ENCODE assay signal across 11 mouse cellular contexts in genomic region chr2:22810851-22811250, GRCm38 (mm10). TPM values are rescaled to one million over a fixed set of nuclear protein-coding genes. Genes with fewer than 3 reads are reported as not detected.
DNase-seq lines count a peak whose midpoint lies in the region; ATAC-seq and TF ChIP-seq lines count a peak whose summit lies in the region.
"Had no signal": no experiment of that assay in that cellular context is flagged by ENCODE, and none has a peak within 500 bp of the region (broad histone marks: within the 10 kb centered on the region; RNA-seq: fewer than 3 reads in every experiment).

No protein-coding gene starts in this region.

- intact Hi-C loops in heart, postnatal 25 days (cut with DNase I) = no loop called here
- intact Hi-C loops in left cerebral cortex, postnatal 4 days (cut with DNase I) = no loop called here

- no peak for ATAC-seq in intestine, embryonic 15.5 days

- H3ac ChIP-seq in myocyte (ENCODE audit: control insufficient read depth, insufficient read length) = no peak overlapping the region

- peak; percentile 44 to 57 for DNase-seq in spleen, postnatal 36 days (ENCODE audit: low spot score in 2 of 2)
- DNase-seq in spleen, adult 18-20 months = no peak
- peak; percentile 23 for DNase-seq in adrenal gland, postnatal 14 days
- peak; percentile 21 for DNase-seq in heart, postnatal 25 days (ENCODE audit: low spot score)
- DNase-seq in left cerebral cortex, postnatal 4 days = no peak
- no peak for DNase-seq in kidney, postnatal 4 days
- DNase-seq: kidney, adult 11 months; right cerebral cortex, adult 18-20 months had no signal

- no peaks in the 10 kb centered on the region for H3K9me3 ChIP-seq in intestine, embryonic 15.5 days
- H3K9me3 ChIP-seq: heart, embryonic 13.5 days had no signal

- no peak overlapping the region for H3K4me2 ChIP-seq in myocyte (ENCODE audit: low read depth)
- H3K4me2 ChIP-seq in intestine, embryonic 15.5 days (replicated peaks) = no peak overlapping the region
- H3K4me2 ChIP-seq: heart, embryonic 13.5 days had no signal

- no peak overlapping the region for H3K9ac ChIP-seq in intestine, embryonic 15.5 days
- H3K9ac ChIP-seq: heart, embryonic 13.5 days had no signal

- TF ChIP-seq POLR2A in myocyte (IDR thresholded peaks at IDR 0.05; ENCODE audit: insufficient read length, low read depth) = no peak

- no peaks in the 10 kb centered on the region for H3K4me1 ChIP-seq in intestine, embryonic 15.5 days (replicated peaks)
- H3K4me1 ChIP-seq: heart, embryonic 13.5 days had no signal

- no peaks in the 10 kb centered on the region for H3K36me3 ChIP-seq in myocyte (ENCODE audit: control insufficient read depth, insufficient read depth)
- no peaks in the 10 kb centered on the region for H3K36me3 ChIP-seq in intestine, embryonic 15.5 days
- H3K36me3 ChIP-seq: heart, embryonic 13.5 days had no signal

- no peaks in the 10 kb centered on the region for H3K27me3 ChIP-seq in myocyte (ENCODE audit: control insufficient read depth, insufficient read depth, insufficient read length)
- no peaks in the 10 kb centered on the region for H3K27me3 ChIP-seq in intestine, embryonic 15.5 days (replicated peaks)
- H3K27me3 ChIP-seq: heart, embryonic 13.5 days had no signal

- 86% methylated on average over 4 of the region's 4 CpGs for WGBS in intestine, embryonic 15.5 days

- no peak overlapping the region for H3K27ac ChIP-seq in intestine, embryonic 15.5 days
- H3K27ac ChIP-seq: heart, embryonic 13.5 days had no signal

- no peaks in the 10 kb centered on the region for H3K79me2 ChIP-seq in myocyte (ENCODE audit: control insufficient read depth, insufficient read depth)

- no peak overlapping the region for H3K4me3 ChIP-seq in myocyte
- H3K4me3 ChIP-seq in intestine, embryonic 15.5 days (replicated peaks) = no peak overlapping the region
- H3K4me3 ChIP-seq: heart, embryonic 13.5 days had no signal

TF ChIP-seq in myocyte, 11 proteins besides CTCF, POLR2A, EP300 and RAD21:
- 0 out of 2 replicates have a peak, but pooled peaks have one; percentile 40 for TF ChIP-seq CEBPB (IDR thresholded peaks at IDR 0.05; ENCODE audit: insufficient read depth, poor library complexity, severe bottlenecking)
- no peak for TF ChIP-seq E2F4 (IDR thresholded peaks at IDR 0.05; ENCODE audit: insufficient read depth)
- TF ChIP-seq MYOG (IDR thresholded peaks at IDR 0.05; ENCODE audit: control insufficient read depth in 1 of 3, insufficient read depth in 1 of 3, insufficient read length in 2 of 3, low read depth in 2 of 3) = peak in 1 of 3 experiments; percentile 3

RNA-seq across cellular contexts. Expression of gene Apbb1ip, which starts 37.0 kb away (rescaled TPM):
- total RNA-seq in adrenal gland, postnatal 14 days (2021) = 3.6 and 13.0 TPM in 2 replicates
- total RNA-seq in heart, postnatal 25 days (2021) = 1 to 10 TPM; 3.4 to 3.5 TPM
- 4.9 TPM for polyA plus RNA-seq in myocyte (2012; fragmentation: generic; extraction: Trizol)
- total RNA-seq in left cerebral cortex, postnatal 4 days (2021) = 1 to 10 TPM; 3.2 TPM
- 1.9 TPM in 2 replicates for polyA plus RNA-seq in intestine, embryonic 15.5 days (2015; fragmentation: Nextera tagmentation; extraction: Ambion mirVana)

Comparison
In these comparisons a context has a peak if more than half of its experiments do, and no peak if none do; other contexts are left out.
1. DNase-seq: peak in spleen, postnatal 36 days (2 of 2), adrenal gland, postnatal 14 days (single experiment) and heart, postnatal 25 days (single experiment); none in spleen, adult 18-20 months (0 of 2), left cerebral cortex, postnatal 4 days (single experiment) and kidney, postnatal 4 days (0 of 2).